Mouse (Mus musculus): ENCODE results near the gene Olfr221. TPM values are rescaled to one million over a fixed set of nuclear protein-coding genes. Genes with fewer than 3 reads are reported as not detected.

The Olfr221 gene
- total RNA-seq, 1 experiment from 2014 or later, result not detected

GRCm38 (mm10) chr14:52011683-52012082 lies 30.6 kb downstream of the Olfr221 start:
- no peak for ATAC-seq (replicated peaks in 1 of 2; ENCODE audit: insufficient read depth in 1 of 2, low FRiP score in 2 of 2, low TSS enrichment in 1 of 2, low read depth in 1 of 2, poor library complexity in 2 of 2, severe bottlenecking in 2 of 2)

- no peak for ATAC-seq (replicated peaks in 1 of 2; ENCODE audit: insufficient read depth in 1 of 2, low FRiP score in 2 of 2, low TSS enrichment in 1 of 2, low read depth in 1 of 2, poor library complexity in 2 of 2, severe bottlenecking in 2 of 2)
Observed at GRCm38 (mm10) chr14:52010446-52011111, 31.7 kb downstream of the Olfr221 start.

GRCm38 (mm10) chr14:52009841-52010240 lies 32.4 kb downstream of the Olfr221 start:
- no peak for ATAC-seq (replicated peaks in 1 of 2; ENCODE audit: insufficient read depth in 1 of 2, low FRiP score in 2 of 2, low TSS enrichment in 1 of 2, low read depth in 1 of 2, poor library complexity in 2 of 2, severe bottlenecking in 2 of 2)

DNA sequence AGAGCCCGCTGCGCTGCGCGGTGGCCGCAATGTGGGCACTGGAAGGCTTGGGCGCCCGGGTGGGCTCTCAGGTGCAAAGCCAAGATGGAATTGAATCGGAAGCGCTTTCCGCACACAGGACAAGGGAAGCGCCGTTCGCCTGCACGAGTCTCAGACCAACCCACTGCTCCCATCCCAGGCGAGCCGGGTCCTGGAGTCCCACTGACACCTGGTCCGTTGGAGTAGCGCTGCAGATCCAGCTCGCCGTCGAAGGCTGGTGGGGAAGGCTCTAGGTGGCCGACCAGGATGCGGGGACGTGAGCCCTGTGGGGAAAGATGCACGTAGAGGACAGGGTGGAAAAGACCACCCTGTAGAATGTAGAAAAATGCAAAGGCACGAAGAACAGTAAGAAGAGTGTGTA lies 32.9 kb downstream of the Olfr221 start:
- no peak for ATAC-seq (replicated peaks in 1 of 2; ENCODE audit: insufficient read depth in 1 of 2, low FRiP score in 2 of 2, low TSS enrichment in 1 of 2, low read depth in 1 of 2, poor library complexity in 2 of 2, severe bottlenecking in 2 of 2)

DNA sequence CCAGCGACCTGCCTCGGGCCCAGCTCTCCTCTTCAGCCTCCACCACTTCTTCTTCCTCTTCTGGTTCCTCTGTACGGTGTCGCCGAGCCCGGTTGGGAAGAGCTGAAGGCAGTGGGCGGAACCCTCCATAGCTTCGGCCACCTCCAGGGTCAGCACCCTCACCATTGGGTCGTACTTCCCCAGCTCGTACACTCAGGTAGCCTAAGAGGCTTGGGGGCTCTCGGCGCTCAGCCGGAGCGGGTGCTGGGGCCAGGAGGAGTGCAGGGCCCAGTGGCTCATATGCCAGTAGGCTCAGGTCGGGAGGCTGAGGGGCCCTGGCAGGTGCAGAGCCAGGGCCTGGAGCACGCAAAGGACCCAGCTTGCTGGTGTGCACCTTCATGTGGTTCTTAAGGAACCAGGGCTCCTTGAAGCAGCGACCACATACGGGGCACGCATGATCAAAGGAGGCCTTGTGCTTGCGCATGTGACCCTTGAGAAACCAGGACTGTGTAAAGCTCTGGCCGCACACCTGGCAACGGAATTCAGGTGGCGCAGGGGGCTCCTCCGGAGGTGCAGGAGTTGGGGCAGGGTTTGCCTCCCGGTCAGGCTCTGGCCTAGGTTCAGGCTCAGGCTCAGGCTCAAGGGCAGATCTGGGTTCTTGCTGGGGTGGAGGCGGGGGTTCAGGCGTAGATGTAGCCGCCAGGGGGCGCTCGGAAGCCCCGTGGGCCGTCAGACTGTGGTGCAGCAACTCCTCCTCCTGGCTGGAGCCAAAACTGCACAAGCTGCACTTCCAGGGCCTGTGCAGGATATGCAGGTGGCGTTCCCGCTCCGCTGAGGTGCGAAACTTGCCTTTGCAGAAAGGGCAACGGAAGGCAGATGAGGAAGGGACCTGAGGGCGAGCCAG lies 33.7 kb downstream of the Olfr221 start:
- ATAC-seq (replicated peaks in 1 of 2; ENCODE audit: insufficient read depth in 1 of 2, low FRiP score in 2 of 2, low TSS enrichment in 1 of 2, low read depth in 1 of 2, poor library complexity in 2 of 2, severe bottlenecking in 2 of 2), result peak; percentile 82 to 84

- ATAC-seq (replicated peaks in 1 of 2; ENCODE audit: insufficient read depth in 1 of 2, low FRiP score in 2 of 2, low TSS enrichment in 1 of 2, low read depth in 1 of 2, poor library complexity in 2 of 2, severe bottlenecking in 2 of 2), result no peak
Observed at GRCm38 (mm10) chr14:52006771-52007170, 35.5 kb downstream of the Olfr221 start.

DNA sequence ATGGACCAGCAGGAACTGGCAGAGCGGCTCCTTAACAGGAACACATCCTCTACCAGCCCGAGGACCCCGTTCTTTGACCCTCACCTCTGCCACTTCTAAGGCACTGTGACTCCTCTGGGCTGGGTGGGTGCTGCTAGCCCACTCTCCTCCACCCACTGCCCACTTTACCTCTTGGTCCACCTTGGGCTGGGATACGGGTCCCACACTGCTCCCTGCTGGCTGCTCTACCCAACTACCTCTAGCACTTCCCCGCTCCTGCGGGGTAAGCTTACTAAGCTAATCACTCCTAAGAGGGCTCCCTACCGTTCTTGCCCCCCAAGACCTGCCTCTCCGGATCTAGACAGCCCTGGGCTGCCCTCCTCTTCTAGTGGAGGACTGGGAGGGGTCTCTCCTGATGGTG lies 36.0 kb downstream of the Olfr221 start:
- ATAC-seq (replicated peaks in 1 of 2; ENCODE audit: insufficient read depth in 1 of 2, low FRiP score in 2 of 2, low TSS enrichment in 1 of 2, low read depth in 1 of 2, poor library complexity in 2 of 2, severe bottlenecking in 2 of 2), result no peak

DNA sequence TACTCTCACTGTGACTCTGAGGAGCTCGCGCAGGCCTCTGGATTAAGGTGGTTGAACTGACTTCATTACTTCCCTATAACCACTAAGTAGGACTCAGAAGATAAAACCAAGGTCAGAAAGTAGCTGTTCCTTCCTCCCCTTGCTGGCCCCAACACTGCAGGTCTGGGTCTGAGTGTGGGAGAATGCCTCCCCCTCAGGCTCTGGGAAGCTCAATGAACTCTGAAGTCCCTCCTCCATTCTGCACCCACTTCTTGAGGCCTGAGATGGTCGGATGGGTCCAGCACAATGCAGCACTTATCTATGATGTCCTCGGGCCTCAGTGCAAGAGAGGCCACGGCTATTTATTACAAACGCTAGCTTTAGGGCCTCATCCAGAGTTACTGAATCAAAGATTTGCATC lies 36.6 kb downstream of the Olfr221 start:
- no peak for ATAC-seq (replicated peaks in 1 of 2; ENCODE audit: insufficient read depth in 1 of 2, low FRiP score in 2 of 2, low TSS enrichment in 1 of 2, low read depth in 1 of 2, poor library complexity in 2 of 2, severe bottlenecking in 2 of 2)

GRCm38 (mm10) chr14:52005141-52005540 lies 37.1 kb downstream of the Olfr221 start:
- ATAC-seq (replicated peaks in 1 of 2; ENCODE audit: insufficient read depth in 1 of 2, low FRiP score in 2 of 2, low TSS enrichment in 1 of 2, low read depth in 1 of 2, poor library complexity in 2 of 2, severe bottlenecking in 2 of 2), result no peak

DNA sequence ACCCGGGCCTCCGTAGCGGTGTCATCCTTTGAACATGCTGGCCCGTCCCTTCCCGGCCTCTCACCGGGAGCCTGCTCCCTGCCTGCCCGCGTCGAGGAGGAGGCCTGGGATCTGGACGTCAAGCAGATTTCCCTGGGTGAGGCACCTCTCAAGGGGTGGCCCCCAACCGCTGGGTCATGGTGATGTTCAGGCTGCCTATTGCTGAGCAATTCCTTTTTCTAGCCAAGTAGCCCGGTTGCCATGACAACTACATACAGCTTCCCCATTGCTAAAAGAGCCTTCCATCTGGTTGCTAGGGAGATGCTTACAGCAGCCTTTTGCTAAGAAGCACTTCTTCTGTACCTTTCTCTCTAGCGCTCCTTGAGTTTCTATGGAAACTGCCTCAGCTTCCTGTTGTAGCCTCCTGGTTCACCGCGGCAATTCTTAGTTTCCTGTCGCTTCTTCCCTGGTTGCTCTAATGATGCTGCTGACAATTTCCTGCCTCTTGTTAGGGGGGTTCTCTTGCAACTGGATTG lies 38.2 kb downstream of the Olfr221 start:
- ATAC-seq (replicated peaks in 1 of 2; ENCODE audit: insufficient read depth in 1 of 2, low FRiP score in 2 of 2, low TSS enrichment in 1 of 2, low read depth in 1 of 2, poor library complexity in 2 of 2, severe bottlenecking in 2 of 2), result peak; percentile 66 to 75

DNA sequence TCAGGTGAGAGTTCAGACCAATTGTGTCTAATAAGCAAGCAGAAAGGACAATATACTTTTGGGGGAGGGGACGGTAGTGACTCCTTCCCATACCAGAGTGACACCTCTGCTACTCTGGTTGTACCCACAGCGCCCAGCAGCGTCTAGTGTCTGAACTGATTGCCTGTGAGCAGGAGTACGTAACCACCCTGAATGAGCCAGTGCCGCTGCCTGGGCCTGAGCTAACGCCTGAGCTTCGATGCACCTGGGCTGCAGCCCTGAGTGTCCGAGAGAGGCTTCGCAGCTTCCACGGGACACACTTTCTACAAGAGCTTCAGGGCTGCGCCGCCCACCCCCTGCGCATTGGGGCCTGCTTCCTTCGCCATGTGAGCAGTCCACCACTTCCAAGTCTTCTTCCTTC lies 44.8 kb downstream of the Olfr221 start:
- ATAC-seq (replicated peaks in 1 of 2; ENCODE audit: insufficient read depth in 1 of 2, low FRiP score in 2 of 2, low TSS enrichment in 1 of 2, low read depth in 1 of 2, poor library complexity in 2 of 2, severe bottlenecking in 2 of 2), result no peak

GRCm38 (mm10) chr14:51996866-51997265 lies 45.4 kb downstream of the Olfr221 start:
- ATAC-seq (replicated peaks in 1 of 2; ENCODE audit: insufficient read depth in 1 of 2, low FRiP score in 2 of 2, low TSS enrichment in 1 of 2, low read depth in 1 of 2, poor library complexity in 2 of 2, severe bottlenecking in 2 of 2), result no peak

GRCm38 (mm10) chr14:51996231-51996841 lies 45.9 kb downstream of the Olfr221 start:
- ATAC-seq (replicated peaks in 1 of 2; ENCODE audit: insufficient read depth in 1 of 2, low FRiP score in 2 of 2, low TSS enrichment in 1 of 2, low read depth in 1 of 2, poor library complexity in 2 of 2, severe bottlenecking in 2 of 2), result 0 out of 4 replicates have a peak, but pooled peaks of 1 of the 2 experiments have one; percentile 47

GRCm38 (mm10) chr14:51995219-51995871 lies 46.9 kb downstream of the Olfr221 start:
- peak; percentile 27 to 59; a peak in 2 of 4 replicates for ATAC-seq (replicated peaks in 1 of 2; ENCODE audit: insufficient read depth in 1 of 2, low FRiP score in 2 of 2, low TSS enrichment in 1 of 2, low read depth in 1 of 2, poor library complexity in 2 of 2, severe bottlenecking in 2 of 2)

- no peak for ATAC-seq (replicated peaks in 1 of 2; ENCODE audit: insufficient read depth in 1 of 2, low FRiP score in 2 of 2, low TSS enrichment in 1 of 2, low read depth in 1 of 2, poor library complexity in 2 of 2, severe bottlenecking in 2 of 2)
Observed at GRCm38 (mm10) chr14:51994453-51994852, 47.8 kb downstream of the Olfr221 start.

DNA sequence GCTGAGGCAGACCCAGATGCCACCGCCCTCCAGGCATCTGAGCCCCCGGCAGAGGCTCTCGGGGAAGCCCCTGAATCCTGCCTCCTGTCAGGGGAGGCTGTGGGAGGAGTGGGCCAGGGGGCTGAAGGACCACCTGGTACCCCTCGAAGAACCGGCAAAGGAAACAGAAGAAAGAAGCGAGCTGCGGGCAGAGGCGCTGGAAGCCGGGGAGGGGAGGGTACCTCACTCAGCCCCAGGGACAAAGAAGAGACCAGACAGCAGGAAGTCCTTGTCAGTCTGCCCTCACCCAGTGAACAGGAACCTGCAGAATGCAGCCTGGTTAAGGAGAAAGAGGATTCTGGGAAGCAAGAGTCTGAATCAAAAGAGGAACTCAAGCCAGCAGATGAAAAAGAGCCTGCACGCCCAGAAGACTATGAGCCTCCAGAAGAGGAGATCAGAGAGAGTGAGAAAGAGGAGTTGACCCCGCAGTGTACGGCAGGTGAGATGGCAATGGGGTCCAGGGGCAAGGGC lies 52.7 kb downstream of the Olfr221 start:
- no peak for ATAC-seq (replicated peaks in 1 of 2; ENCODE audit: insufficient read depth in 1 of 2, low FRiP score in 2 of 2, low TSS enrichment in 1 of 2, low read depth in 1 of 2, poor library complexity in 2 of 2, severe bottlenecking in 2 of 2)

GRCm38 (mm10) chr14:51988731-51989130 lies 53.5 kb downstream of the Olfr221 start:
- ATAC-seq (replicated peaks in 1 of 2; ENCODE audit: insufficient read depth in 1 of 2, low FRiP score in 2 of 2, low TSS enrichment in 1 of 2, low read depth in 1 of 2, poor library complexity in 2 of 2, severe bottlenecking in 2 of 2), result no peak

Data from hematopoietic stem cell, adult 5-6 weeks (primary cell).